Mouse (Mus musculus): ENCODE measurements around the gene Rab43.

The Rab43 gene

GRCm38 (mm10) chr6:87809144-87809543 lies 2.8 kb downstream of the Rab43 start:
- DNase-seq (ENCODE audit: low spot score in 2 of 2), result peak in 1 of 2 experiments; percentile 25

DNA sequence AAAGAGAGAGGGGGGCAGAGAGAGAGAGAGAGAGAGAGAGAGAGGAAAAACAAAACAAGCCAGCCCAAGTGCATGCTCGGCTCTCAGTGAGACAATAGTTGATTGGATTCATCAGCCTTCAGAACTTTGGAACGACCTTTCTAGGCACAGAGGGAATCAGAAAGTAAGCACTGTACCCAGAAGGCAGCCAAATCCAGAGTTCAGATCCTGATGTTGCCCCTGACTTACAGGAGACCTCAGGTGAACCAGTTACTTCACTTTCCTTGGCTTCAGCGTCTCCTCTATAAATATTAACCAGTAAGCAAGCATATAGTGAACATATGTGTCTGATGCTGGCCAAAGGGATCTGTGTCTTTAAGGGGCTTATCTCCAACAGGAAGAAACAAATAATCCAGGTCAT lies 3.4 kb downstream of the Rab43 start:
- DNase-seq (ENCODE audit: low spot score in 2 of 2), result no peak

GRCm38 (mm10) chr6:87807735-87808440 lies 4.1 kb downstream of the Rab43 start:
- no peak for DNase-seq (ENCODE audit: low spot score in 2 of 2)

DNA sequence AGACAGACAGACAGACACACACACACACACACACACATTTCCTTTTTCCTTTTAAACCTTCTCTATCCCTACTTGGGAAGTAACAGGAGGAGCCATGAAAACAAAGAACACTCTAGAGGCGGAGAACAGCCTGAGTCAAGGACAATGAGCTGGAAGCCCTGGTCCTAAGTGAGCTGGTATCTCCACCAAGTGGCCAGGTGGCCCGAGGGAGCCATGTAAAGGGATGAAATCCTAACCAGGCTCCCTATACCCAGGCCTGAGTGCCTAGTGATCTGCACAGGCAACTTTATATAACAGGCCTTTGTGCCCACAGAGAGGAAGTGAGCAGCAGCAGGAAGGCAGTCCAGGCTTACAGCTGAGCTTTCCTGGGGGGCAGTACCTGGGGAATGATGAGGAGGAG lies 5.1 kb downstream of the Rab43 start:
- no peak for DNase-seq (ENCODE audit: low spot score in 2 of 2)

GRCm38 (mm10) chr6:87806028-87806427 lies 5.9 kb downstream of the Rab43 start:
- peak; percentile 53 to 57 for DNase-seq (ENCODE audit: low spot score in 2 of 2)

GRCm38 (mm10) chr6:87805448-87805847 lies 6.5 kb downstream of the Rab43 start:
- DNase-seq (ENCODE audit: low spot score in 2 of 2), result no peak

DNA sequence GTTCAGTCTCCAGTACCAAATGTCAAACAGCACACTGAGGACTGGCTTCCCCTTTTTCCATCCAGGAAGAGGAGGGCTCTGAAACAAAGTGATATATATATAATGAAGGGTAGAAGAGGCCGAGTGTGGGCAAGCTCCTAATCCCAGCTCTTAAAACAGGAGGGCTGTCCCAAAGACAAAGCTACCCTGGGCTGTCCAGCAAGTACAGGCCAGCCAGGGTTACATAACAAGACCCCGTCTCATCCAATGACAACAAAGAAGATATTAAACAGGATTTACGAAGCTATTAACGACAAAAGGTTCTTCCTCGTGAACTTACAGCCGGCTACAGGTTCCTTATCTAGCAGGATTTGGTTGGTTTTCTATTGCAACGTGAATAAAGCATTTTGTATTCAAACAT lies 7.1 kb downstream of the Rab43 start:
- no peak for DNase-seq (ENCODE audit: low spot score in 2 of 2)

- DNase-seq (ENCODE audit: low spot score in 2 of 2), result no peak
These were observed 7.9 kb downstream of the Rab43 start for GRCm38 (mm10) chr6:87804036-87804435.

DNA sequence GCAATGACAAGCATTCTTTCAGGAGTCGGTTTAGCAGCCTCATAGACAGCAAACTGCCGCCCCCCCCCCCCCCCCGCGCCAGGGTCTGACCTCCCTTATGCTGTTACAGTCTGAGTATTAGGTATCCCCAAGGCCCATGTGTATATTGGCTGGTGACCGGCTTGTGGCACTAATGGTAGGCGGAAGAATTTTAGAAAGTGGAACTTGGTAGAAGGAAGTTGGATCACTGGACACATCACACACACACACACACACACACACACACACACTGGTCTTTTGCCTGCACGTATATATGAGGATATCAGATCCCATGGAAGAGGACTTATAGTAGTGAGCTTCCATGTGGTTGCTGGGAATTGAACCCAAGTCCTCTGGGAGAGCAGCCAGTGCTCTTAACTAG lies 9.5 kb downstream of the Rab43 start:
- DNase-seq (ENCODE audit: low spot score in 2 of 2), result no peak

- no peak for DNase-seq (ENCODE audit: low spot score in 2 of 2)
These were observed 12.4 kb downstream of the Rab43 start for GRCm38 (mm10) chr6:87799576-87799975.

DNA sequence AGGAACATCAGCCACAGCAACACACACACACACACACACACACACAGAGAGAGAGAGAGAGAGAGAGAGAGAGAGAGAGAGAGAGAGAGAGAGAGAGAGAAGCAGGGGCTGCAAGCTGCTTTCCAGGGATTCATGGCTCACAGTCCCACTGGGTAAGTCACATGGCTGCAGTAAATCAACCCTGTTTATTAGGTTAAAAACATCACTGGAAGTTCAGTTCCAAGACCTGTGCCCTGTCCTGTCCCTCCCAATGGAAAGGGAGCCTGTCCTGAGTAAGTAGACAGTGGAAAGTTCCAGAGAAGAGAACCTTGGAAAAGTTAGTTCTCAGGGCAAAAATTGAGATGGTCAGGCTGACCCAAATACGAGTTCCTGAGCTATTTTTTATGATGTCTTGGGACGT lies 14.6 kb downstream of the Rab43 start:
- DNase-seq (ENCODE audit: low spot score in 2 of 2), result no peak

GRCm38 (mm10) chr6:87796251-87796880 lies 15.6 kb downstream of the Rab43 start:
- DNase-seq (ENCODE audit: low spot score in 2 of 2), result no peak

DNA sequence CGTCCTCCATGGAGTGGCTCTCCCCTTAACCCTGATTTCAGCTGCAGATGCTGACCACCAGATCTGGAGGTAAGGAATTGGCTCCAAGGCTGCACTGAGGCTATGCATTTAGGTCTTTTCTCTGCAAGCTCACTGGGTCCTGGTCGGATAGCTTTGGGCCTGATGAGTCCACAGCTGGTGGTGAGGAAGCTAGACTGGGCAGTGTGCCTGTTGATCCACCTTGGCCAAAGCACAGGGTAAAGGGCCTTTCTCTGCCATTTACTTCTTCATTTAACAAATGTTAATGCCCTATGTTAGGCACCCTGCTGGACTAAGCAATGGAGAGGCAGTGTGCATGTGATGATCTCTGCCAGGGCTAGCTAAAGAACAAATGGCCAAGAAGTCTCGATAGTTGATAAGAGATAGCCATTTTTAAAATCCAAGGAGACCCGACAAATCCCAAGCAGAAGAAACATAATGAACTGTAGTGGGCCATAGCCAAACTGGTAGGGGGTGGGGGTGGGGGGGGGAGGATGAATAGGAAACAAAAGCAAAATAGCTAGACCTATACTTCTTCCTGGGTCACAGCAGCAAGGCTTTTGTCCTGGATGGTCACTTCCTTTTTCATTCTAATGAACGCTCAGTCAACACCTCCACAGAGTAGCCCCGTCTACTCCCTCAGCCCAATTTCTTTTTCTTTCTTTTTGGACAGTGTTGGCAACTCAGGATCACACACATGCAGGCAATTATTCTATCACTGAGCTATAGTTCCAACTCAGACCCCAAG lies 16.4 kb downstream of the Rab43 start:
- no peak for DNase-seq (ENCODE audit: low spot score in 2 of 2)

- no peak for DNase-seq (ENCODE audit: low spot score in 2 of 2)
These were observed 18.0 kb downstream of the Rab43 start for GRCm38 (mm10) chr6:87793821-87794510.

DNA sequence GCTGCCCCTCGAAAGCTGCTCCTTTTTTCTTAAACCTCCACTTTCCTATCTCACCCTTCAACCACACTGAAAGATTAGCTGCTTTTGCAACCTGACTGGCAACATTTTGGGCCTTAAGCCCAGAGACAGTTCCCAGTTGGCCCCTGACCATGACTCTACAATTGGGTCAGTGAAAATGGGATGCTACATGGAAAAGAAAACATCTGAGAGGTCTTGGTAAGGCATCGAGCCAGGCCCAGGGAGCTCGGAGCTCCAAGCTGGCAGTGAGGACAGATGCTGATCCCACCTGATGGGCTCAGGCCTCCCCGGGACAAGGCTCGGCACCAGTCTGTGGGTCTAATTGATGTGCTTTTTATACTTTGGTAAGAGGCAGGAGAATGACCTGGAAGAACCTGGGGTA lies 20.1 kb downstream of the Rab43 start:
- DNase-seq (ENCODE audit: low spot score in 2 of 2), result no peak

GRCm38 (mm10) chr6:87790779-87791480 lies 21.0 kb downstream of the Rab43 start:
- peak; percentile 74 to 88 for DNase-seq (ENCODE audit: low spot score in 2 of 2)

DNA sequence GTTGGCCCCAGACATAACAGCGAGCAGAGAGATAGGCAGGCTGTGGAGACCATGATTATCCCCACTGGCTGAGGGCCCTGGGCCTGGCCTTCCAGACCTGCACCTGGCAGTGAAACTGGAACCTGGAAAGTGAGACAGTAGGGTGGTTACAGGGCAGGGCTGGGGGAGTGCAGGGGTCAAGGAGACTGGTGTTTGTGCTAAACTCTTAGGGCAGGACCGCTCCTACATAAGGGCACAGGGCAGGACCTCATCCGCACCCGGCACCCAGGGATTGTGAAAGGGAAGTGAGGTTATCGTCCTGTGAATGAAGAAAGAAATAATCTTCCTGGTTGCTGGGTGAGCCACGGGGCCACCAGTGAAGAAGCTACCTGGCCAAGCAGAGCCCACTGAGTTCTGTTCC lies 22.2 kb downstream of the Rab43 start:
- DNase-seq (ENCODE audit: low spot score in 2 of 2), result no peak

DNA sequence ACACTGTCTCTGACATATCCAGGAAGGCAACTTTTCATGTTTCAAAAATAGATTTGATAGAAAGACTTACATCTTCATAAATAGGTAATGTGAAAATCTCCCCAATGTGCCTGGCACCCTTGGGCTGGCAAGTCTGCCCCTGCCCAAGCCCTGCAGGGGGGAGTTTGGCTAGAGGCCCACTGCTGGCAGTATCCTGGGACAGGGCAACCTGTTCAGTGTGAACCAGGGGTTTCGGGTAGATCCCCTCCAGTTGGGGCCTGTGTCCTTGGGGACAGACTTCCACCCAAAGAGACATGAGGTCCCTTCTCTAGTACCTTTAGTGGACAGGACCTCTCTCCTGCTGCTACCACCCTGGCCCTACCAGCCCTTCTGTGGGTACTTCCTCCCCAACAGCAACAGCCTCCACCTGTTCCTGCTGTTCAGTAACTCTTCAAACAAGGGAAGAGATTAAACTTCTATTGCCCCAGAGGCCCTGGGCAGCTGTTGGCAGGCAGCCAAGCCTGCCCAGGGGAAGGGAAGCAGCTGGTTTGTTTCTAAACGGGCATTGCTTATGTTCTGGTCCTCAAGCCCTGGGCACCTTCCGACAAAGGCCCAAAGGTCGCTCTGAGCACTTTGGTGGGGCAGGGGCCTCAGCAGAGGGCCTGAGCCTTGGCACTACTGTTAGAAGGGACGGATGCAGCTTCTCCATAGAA lies 22.9 kb downstream of the Rab43 start:
- DNase-seq (ENCODE audit: low spot score in 2 of 2), result peak; percentile 49 to 68

- DNase-seq (ENCODE audit: low spot score in 2 of 2), result no peak
These were observed 23.6 kb downstream of the Rab43 start for GRCm38 (mm10) chr6:87788266-87788895.

DNA sequence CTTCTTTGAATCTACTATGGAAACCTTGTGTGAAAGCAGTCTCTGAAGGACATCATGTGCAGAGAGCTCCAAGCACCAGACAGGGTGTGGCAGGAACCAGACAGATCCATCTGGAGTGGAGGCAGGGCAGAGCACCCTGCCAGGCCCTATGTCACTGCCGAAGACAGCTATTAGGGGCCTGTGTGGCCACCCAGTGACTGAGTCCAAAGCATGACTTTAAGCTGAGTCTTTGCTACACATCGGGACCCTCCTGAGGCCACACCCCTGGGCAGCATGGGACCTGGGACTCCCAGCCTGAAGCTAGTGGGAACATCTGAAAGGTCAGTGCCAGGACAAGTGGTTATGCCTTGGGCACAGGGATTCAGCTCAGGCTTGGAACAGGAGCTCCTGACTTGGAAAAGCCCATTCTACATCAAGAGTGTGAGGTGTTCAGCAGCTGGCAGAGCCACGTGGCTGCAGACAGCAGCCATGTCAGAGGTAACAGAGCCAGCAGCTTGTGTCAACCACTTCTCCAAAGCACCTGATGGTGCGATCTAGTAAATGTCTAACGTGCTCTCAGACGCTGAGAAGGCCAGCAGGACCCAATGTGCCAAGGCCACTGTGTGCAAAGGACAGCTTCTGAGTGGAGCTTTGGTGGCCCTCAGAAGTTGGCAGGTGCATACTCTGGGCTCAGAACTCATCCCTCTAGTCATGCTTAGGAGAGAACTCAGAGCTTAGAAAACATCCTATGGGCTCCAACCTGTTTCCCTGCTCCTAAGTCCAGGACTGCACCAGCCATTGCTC lies 24.7 kb downstream of the Rab43 start:
- DNase-seq (ENCODE audit: low spot score in 2 of 2), result no peak
